Mouse (Mus musculus) erythroblast, embryonic 14.5 days (primary cell): ENCODE results near the gene Asap3. TPM values are rescaled to one million over a fixed set of nuclear protein-coding genes. Genes with fewer than 3 reads are reported as not detected.

Source experiments
- H3K27me3 ChIP-seq: 2 replicates; pipeline ENCODE4 v1.6.1; 2012; ENCODE audit warnings: inconsistent platforms; ENCODE audit not compliant: control insufficient read depth
- H3K36me3 ChIP-seq: 2 replicates; pipeline ENCODE4 v1.6.1; 2012; ENCODE audit warnings: mild to moderate bottlenecking, inconsistent platforms; ENCODE audit not compliant: control insufficient read depth
- H3K4me1 ChIP-seq: 2 replicates; pipeline ENCODE4 v1.6.1; 2012; ENCODE audit warnings: inconsistent platforms; ENCODE audit not compliant: control insufficient read depth
- H3K4me3 ChIP-seq: replicated peaks from 2 replicates; pipeline ENCODE3; 2012; ENCODE audit warnings: moderate library complexity, mild to moderate bottlenecking, inconsistent platforms
- H3K9me3 ChIP-seq: 2 replicates; pipeline ENCODE4 v1.6.1; 2012; ENCODE audit warnings: low read length, inconsistent platforms, mixed read lengths; ENCODE audit not compliant: control insufficient read depth
- GATA1 ChIP-seq: IDR thresholded peaks from 2 replicates; pipeline ENCODE4 v1.6.1; 2012; ENCODE audit warnings: low read length, inconsistent platforms, mixed read lengths
- TAL1 ChIP-seq: IDR thresholded peaks from 3 replicates; pipeline ENCODE4 v1.6.1; 2012; ENCODE audit warnings: low read length, inconsistent platforms, mixed read lengths
- polyA plus RNA-seq: library from polyadenylated mRNA; stranded (reverse); fragments of >175 nt; gene quantifications from 2 replicates; pipeline ENCODE4 v1.2.3, GENCODE M21; 2012

The Asap3 gene
- polyA plus RNA-seq, 1 experiment, result 0.01 TPM

DNA sequence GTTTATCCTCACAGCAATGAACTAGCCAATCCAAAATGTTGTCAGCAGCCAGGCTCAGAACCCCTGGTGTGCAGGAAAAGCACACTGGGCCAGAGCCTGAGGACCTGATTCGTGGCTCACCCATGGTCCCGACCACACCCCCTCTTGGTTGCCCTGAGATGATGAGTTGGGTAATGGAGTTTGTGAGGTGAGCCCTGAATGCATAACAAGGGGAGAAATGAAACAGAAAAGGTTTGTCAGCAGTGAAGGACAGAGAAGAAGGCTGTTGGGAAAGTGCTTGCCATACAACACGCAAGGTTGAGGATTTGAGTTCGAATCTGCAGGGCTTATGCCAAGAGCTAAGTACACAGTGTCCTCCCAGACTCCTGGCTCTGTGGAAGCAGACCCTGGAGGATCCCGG lies 39.5 kb downstream of the Asap3 start:
- TF ChIP-seq GATA1, result no peak
- no peak for TF ChIP-seq TAL1
- Histone ChIP-seq H3K36me3 (no peaks in the 10 kb centered on the region; the same call in 1 of the 2 replicates), H3K4me1 (no peaks in the 10 kb centered on the region), H3K4me3 (no peak overlapping the region), H3K27me3 (peaks cover 83% of the 10 kb centered on the region), H3K9me3 (no peaks in the 10 kb centered on the region)

DNA sequence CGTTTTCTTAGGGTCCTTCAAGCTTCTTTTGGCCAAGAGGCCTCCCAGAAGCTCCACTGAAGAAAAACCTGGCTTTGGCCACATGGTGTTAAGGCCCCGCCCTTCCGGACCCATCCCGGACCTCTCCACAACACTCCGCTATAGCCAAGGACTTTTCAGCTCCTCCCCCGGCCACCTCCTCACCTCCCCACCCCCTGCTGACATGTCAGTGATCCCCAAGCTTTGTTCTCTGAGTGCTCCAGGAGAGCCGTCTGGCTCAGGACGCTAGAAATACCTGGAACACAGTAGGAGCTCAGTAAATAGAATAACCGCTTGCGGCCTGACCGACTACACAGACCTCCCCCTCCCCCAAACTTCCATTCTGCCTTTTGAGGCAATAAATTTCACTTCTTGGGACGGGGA lies 40.4 kb downstream of the Asap3 start:
- Histone ChIP-seq H3K9me3 (no peaks in the 10 kb centered on the region), H3K4me1 (no peaks in the 10 kb centered on the region), H3K4me3 (no peak overlapping the region), H3K27me3 (peaks cover 80% of the 10 kb centered on the region), H3K36me3 (no peaks in the 10 kb centered on the region; the same call in 1 of the 2 replicates)
- TF ChIP-seq GATA1, result no peak
- TF ChIP-seq TAL1, result no peak

- peaks cover 84% of the 10 kb centered on the region for H3K27me3 ChIP-seq
- no peaks in the 10 kb centered on the region for H3K4me1 ChIP-seq
- no peaks in the 10 kb centered on the region for H3K9me3 ChIP-seq
- H3K36me3 ChIP-seq, result no peaks in the 10 kb centered on the region; the same call in 1 of the 2 replicates
- H3K4me3 ChIP-seq, result no peak overlapping the region
- no peak for TF ChIP-seq GATA1
- TF ChIP-seq TAL1, result no peak
These were observed 41.2 kb downstream of the Asap3 start for GRCm38 (mm10) chr4:136247386-136247728.

DNA sequence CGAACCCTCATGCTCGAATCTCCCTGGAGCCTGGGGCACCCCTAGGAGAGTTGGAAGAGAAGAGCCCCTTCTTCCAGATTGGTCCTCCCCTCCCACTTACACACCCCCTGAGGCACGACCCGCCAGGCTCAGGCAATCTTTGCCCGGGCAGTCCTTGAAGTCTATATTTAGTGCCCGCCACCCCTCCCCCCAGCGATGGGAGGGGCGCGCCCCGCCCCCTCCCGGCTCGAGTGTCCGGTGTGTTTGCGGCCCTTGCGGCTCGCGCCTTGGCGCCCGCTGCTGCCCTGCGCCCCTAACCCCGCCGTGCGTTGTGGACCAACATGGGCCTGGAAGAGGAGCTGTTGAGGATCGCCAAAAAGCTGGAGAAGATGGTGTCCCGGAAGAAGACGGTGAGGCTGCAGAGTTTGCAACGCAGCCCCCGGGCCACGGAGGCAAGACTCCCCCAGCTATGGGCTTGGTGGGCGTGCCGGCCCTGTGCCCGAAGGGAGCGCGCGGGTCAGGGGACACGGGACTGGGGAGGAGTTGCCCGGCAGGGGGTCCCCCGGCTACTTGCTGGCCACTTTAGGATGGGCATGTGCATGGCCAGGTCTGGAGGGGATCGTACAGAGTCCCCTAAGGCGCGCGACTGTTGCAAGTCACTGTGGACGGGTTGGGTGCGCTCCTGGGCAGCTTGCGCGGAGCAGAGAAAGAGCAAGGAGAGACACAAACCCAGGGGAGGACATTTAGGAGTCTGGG lies 41.7 kb downstream of the Asap3 start, which contains the start of gene Tcea3:
Tcea3 (plus strand) TSS at position 1 of the 735 bp plus-strand sequence.
- TF ChIP-seq GATA1, result no peak
- TF ChIP-seq TAL1, result no peak
- Histone ChIP-seq H3K27me3 (peaks cover 82% of the 10 kb centered on the region), H3K4me3 (peak within 1 kb of the TSS; percentile 50)

GRCm38 (mm10) chr4:136248464-136249331 lies 42.5 kb downstream of the Asap3 start:
- Histone ChIP-seq H3K4me1 (no peaks in the 10 kb centered on the region), H3K27me3 (peaks cover 78% of the 10 kb centered on the region), H3K4me3 (peak overlapping the region; percentile 50), H3K36me3 (no peaks in the 10 kb centered on the region; the same call in 1 of the 2 replicates), H3K9me3 (no peaks in the 10 kb centered on the region)
- TF ChIP-seq TAL1 (no peak), GATA1 (no peak)

More for the DNA sequence above, 41.7 kb downstream of the Asap3 start, which contains the start of gene Tcea3:
- Histone ChIP-seq H3K36me3 (no peaks in the 10 kb centered on the region; the same call in 1 of the 2 replicates), H3K9me3 (no peaks in the 10 kb centered on the region), H3K4me1 (no peaks in the 10 kb centered on the region)

- Histone ChIP-seq H3K36me3 (no peaks in the 10 kb centered on the region), H3K4me1 (no peaks in the 10 kb centered on the region), H3K4me3 (no peak overlapping the region), H3K9me3 (no peaks in the 10 kb centered on the region), H3K27me3 (peaks cover 72% of the 10 kb centered on the region)
- TF ChIP-seq GATA1, result no peak
- no peak for TF ChIP-seq TAL1
These were observed 43.1 kb downstream of the Asap3 start for GRCm38 (mm10) chr4:136249332-136249647.

- Histone ChIP-seq H3K27me3 (peaks cover 67% of the 10 kb centered on the region), H3K4me1 (no peaks in the 10 kb centered on the region), H3K4me3 (no peak overlapping the region), H3K36me3 (no peaks in the 10 kb centered on the region), H3K9me3 (no peaks in the 10 kb centered on the region)
- TF ChIP-seq TAL1, result no peak
These were observed 43.6 kb downstream of the Asap3 start for GRCm38 (mm10) chr4:136249780-136250179.

DNA sequence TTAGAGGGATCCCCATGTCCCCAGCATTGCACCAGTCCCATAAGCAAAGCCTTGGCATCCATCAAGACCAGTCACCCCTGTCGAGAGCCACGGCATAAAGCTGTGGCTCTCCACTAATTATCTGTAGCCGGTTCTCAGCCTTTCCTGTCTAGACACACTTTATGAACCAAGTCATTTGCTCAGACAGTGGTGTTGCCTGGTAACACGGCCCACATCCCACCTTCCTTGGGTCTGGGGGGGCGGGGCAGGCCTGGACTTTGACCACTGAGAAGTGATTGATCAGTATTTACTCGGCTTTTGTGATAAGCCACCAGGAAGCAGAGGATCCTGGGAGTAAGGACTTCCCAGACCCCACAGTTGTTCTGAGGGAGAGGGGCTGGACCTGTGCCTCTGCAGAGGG lies 49.8 kb downstream of the Asap3 start:
- TF ChIP-seq TAL1 (no peak), GATA1 (no peak)
- Histone ChIP-seq H3K36me3 (no peaks in the 10 kb centered on the region; the same call in 1 of the 2 replicates), H3K27me3 (peaks cover 21% of the 10 kb centered on the region), H3K4me3 (no peak overlapping the region), H3K4me1 (peaks cover 4% of the 10 kb centered on the region), H3K9me3 (no peaks in the 10 kb centered on the region)

DNA sequence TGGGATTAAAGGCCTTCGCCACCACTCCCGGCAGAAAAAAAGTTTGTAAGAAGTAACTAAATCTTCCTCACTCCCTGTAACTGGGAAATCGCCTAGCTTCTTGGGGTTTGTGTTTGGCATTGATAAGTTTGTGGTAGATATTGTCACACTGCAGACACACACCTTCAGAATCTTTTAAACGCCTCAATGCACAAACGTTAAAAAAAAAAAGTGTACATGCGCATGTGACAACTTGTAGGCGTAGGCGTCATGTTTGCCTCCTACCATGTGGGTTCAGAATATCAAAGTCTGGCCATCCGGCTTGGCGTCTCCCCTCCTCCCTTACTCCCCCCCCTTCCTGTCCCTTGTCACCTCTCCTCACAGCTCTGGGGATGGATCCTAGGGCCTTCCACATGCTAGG lies 50.5 kb downstream of the Asap3 start:
- H3K36me3 ChIP-seq, result no peaks in the 10 kb centered on the region; the same call in 1 of the 2 replicates
- H3K27me3 ChIP-seq, result peaks cover 17% of the 10 kb centered on the region
- no peaks in the 10 kb centered on the region for H3K9me3 ChIP-seq
- H3K4me3 ChIP-seq, result no peak overlapping the region
- peaks cover 4% of the 10 kb centered on the region for H3K4me1 ChIP-seq
- TF ChIP-seq TAL1 (no peak), GATA1 (no peak)
